Mouse (Mus musculus): Measurements from ENCODE around the gene Rps6kc1.
"Not testable (repeated sequence)": the region's sequence is repeated elsewhere in the genome, so short reads cannot be mapped to it uniquely, and the experiment has no call there.

Gene Rps6kc1

GRCm38 (mm10) chr1:190911415-190912123 lies at the start of gene Rps6kc1:
Rps6kc1 (minus strand) TSS chr1:190911770.
- peak; percentile 91 for ATAC-seq (ENCODE audit: insufficient number of reproducible peaks, low FRiP score, low TSS enrichment)

GRCm38 (mm10) chr1:190958821-190959220 lies 47.3 kb upstream of the Rps6kc1 start:
- no peak for ATAC-seq (ENCODE audit: insufficient number of reproducible peaks, low FRiP score, low TSS enrichment)

GRCm38 (mm10) chr1:190953009-190953408 lies 41.4 kb upstream of the Rps6kc1 start:
- ATAC-seq (ENCODE audit: insufficient number of reproducible peaks, low FRiP score, low TSS enrichment) = no peak

- ATAC-seq (ENCODE audit: insufficient number of reproducible peaks, low FRiP score, low TSS enrichment) = no peak
These were observed 39.4 kb upstream of the Rps6kc1 start for GRCm38 (mm10) chr1:190951014-190951413.

GRCm38 (mm10) chr1:190948846-190949245 lies 37.3 kb upstream of the Rps6kc1 start:
- ATAC-seq (ENCODE audit: insufficient number of reproducible peaks, low FRiP score, low TSS enrichment) = peak; percentile 43; the same call in 1 of the 2 replicates

- ATAC-seq (ENCODE audit: insufficient number of reproducible peaks, low FRiP score, low TSS enrichment) = 0 out of 2 replicates have a peak, but pooled peaks have one; percentile 6
These were observed 36.9 kb upstream of the Rps6kc1 start for GRCm38 (mm10) chr1:190948439-190948838.

- ATAC-seq (ENCODE audit: insufficient number of reproducible peaks, low FRiP score, low TSS enrichment) = no peak
These were observed 36.4 kb upstream of the Rps6kc1 start for GRCm38 (mm10) chr1:190947986-190948385.

- ATAC-seq (ENCODE audit: insufficient number of reproducible peaks, low FRiP score, low TSS enrichment) = peak; percentile 56; the same call in 1 of the 2 replicates
These were observed 32.7 kb upstream of the Rps6kc1 start for GRCm38 (mm10) chr1:190944109-190944760.

- peak; percentile 73 for ATAC-seq (ENCODE audit: insufficient number of reproducible peaks, low FRiP score, low TSS enrichment)
These were observed 28.2 kb upstream of the Rps6kc1 start for GRCm38 (mm10) chr1:190939803-190940202.

- ATAC-seq (ENCODE audit: insufficient number of reproducible peaks, low FRiP score, low TSS enrichment) = no peak
These were observed 18.6 kb upstream of the Rps6kc1 start for GRCm38 (mm10) chr1:190930181-190930580.

- ATAC-seq (ENCODE audit: insufficient number of reproducible peaks, low FRiP score, low TSS enrichment) = peak; percentile 31; the same call in 1 of the 2 replicates
These were observed 17.6 kb upstream of the Rps6kc1 start for GRCm38 (mm10) chr1:190929010-190929695.

- ATAC-seq (ENCODE audit: insufficient number of reproducible peaks, low FRiP score, low TSS enrichment) = peak; percentile 97
These were observed 16.9 kb upstream of the Rps6kc1 start for GRCm38 (mm10) chr1:190928370-190929009.

- peak; percentile 12; the same call in 1 of the 2 replicates for ATAC-seq (ENCODE audit: insufficient number of reproducible peaks, low FRiP score, low TSS enrichment)
These were observed 16.3 kb upstream of the Rps6kc1 start for GRCm38 (mm10) chr1:190927751-190928369.

- ATAC-seq (ENCODE audit: insufficient number of reproducible peaks, low FRiP score, low TSS enrichment) = no peak
These were observed 15.7 kb upstream of the Rps6kc1 start for GRCm38 (mm10) chr1:190927311-190927710.

- not testable (repeated sequence) for ATAC-seq (ENCODE audit: insufficient number of reproducible peaks, low FRiP score, low TSS enrichment)
These were observed 13.2 kb upstream of the Rps6kc1 start, which contains the start of gene Angel2 for GRCm38 (mm10) chr1:190924812-190925211. Angel2 (plus strand) TSS chr1:190925112.

- ATAC-seq (ENCODE audit: insufficient number of reproducible peaks, low FRiP score, low TSS enrichment) = no peak
These were observed 8.3 kb upstream of the Rps6kc1 start for GRCm38 (mm10) chr1:190919725-190920469.

- ATAC-seq (ENCODE audit: insufficient number of reproducible peaks, low FRiP score, low TSS enrichment) = no peak
These were observed 7.4 kb upstream of the Rps6kc1 start for GRCm38 (mm10) chr1:190918938-190919337.

- ATAC-seq (ENCODE audit: insufficient number of reproducible peaks, low FRiP score, low TSS enrichment) = no peak
These were observed 1.1 kb upstream of the Rps6kc1 start for GRCm38 (mm10) chr1:190912623-190913022.

GRCm38 (mm10) chr1:190910836-190911235 lies 734 bp downstream of the Rps6kc1 start:
- no peak for ATAC-seq (ENCODE audit: insufficient number of reproducible peaks, low FRiP score, low TSS enrichment)

Measured in cerebellum, adult (tissue).